Mouse (Mus musculus): ENCODE results near the gene Pdap1. TPM values are rescaled to one million over a fixed set of nuclear protein-coding genes. Genes with fewer than 3 reads are reported as not detected.
A peak's percentile ranks its signal among the peaks of the same experiment; 100 is the strongest.
"Not testable (repeated sequence)": the region's sequence is repeated elsewhere in the genome, so short reads cannot be mapped to it uniquely, and the experiment has no call there.

Pdap1 gene
- polyA plus RNA-seq (2012; rRNA removed): 97.9 and 101 TPM in 2 replicates

DNA sequence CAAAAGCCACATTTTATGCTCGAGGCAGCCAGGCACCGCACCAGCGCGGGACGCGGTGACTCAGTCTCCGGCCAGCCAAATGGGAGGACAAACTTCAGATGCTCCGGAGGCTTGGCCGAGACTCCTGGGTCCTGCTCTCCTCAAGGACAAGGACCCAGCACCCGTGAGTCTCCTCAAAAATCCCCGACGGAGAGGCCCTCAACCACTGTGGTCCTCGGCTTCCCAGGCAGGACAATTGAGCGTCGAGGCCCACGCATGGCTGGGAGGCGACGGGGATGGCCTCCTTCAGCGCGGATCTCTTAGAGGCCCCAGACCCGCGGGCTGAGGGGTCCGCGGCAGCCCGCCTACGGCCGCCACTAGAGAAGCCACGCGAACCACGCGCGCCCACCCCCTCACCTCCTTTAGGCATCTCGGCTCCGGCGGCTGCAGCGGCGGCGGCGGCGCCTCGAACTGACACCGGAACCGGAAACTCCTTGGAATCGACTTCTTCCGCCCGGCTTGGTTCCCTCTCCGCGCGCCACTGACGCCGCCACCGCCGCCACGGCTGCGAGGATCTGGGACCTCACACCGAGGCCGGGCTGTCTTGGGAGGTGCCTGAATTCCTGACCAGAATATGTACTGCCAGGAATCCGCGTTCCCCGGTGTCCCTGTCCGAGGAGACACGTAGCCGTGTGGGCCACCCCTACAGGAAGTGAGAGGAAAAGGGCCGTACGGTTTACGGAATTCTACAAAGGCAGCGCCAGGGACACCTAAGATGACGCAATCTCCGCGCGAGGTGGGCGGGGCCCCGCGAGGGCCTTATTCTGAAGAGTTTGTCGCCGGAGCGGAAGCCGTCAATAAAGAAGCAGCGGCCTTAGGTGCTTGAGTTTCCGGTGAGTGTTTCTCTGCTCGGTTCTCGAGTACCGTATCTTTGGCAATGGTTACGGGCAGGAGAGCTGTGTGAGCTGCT lies at the start of gene Pdap1, which contains the start of gene Bud31:
Gene Pdap1, minus strand, starts transcription at position 668 of the 949 bp plus-strand sequence.
Gene Bud31, plus strand, starts transcription at position 792 of the 949 bp plus-strand sequence.
- DNase-seq (ENCODE audit: extremely low spot score in 1 of 2, low spot score in 1 of 2): peak; percentile 89 to 97

DNA sequence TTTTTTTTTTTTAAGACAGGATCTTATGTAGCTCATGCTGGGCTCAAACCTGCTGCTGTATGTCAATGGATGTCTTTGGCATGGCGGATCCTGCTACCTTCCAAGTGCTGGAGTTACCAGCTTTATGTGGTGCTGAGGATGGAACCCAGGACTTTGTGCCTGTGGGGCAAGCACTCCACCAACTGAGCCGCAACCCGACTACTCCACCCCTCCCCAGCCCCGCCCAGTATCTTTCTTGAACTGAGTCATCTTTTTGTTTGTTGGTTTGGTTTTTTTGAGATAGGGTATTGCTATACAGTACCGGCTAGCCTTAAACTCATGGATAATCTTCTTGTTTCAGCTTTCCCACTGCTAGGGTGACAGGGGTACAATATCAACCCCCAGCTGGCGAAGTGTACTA lies 49.4 kb upstream of the Pdap1 start:
- DNase-seq (ENCODE audit: extremely low spot score in 1 of 2, low spot score in 1 of 2): no peak

DNA sequence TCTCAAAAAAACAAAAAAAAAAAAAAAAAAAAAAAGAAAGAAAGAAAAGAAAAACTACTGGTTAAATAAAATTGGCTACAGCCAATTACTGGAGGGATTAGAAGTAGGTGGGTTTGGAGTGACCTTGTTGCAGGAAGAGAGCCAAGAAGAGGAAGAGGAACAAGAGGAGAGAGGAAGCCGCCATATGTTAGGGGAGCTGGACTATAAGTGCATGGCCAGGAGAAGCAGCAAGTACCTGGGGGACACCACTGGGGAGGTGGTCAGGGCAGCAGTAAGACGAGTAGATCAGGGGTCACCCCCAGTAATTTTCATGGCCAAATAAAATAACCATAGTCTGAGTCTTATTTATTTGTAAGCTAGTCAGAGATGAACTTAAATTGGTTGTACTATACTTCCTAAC lies 45.2 kb upstream of the Pdap1 start:
- DNase-seq (ENCODE audit: extremely low spot score in 1 of 2, low spot score in 1 of 2): no peak

GRCm38 (mm10) chr5:145178461-145178980 lies 38.5 kb upstream of the Pdap1 start:
- no peak for DNase-seq (ENCODE audit: extremely low spot score in 1 of 2, low spot score in 1 of 2)

DNA sequence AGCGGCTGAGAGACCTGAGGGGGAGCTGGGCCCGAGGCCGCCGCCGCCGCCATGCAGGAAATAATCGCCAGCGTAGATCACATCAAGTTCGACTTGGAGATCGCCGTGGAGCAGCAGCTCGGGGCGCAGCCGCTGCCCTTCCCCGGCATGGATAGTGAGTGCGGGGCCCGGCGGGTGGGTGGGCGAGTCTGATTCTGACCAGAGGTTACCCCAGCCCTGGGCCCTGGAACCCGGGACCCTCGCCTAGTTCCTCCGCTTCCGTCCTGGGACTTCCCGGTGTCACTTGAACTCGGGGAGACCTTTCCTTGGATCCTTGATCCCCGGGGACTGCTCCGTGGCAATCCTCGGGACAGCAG lies 27.2 kb upstream of the Pdap1 start:
- DNase-seq (ENCODE audit: extremely low spot score in 1 of 2, low spot score in 1 of 2): no peak

DNA sequence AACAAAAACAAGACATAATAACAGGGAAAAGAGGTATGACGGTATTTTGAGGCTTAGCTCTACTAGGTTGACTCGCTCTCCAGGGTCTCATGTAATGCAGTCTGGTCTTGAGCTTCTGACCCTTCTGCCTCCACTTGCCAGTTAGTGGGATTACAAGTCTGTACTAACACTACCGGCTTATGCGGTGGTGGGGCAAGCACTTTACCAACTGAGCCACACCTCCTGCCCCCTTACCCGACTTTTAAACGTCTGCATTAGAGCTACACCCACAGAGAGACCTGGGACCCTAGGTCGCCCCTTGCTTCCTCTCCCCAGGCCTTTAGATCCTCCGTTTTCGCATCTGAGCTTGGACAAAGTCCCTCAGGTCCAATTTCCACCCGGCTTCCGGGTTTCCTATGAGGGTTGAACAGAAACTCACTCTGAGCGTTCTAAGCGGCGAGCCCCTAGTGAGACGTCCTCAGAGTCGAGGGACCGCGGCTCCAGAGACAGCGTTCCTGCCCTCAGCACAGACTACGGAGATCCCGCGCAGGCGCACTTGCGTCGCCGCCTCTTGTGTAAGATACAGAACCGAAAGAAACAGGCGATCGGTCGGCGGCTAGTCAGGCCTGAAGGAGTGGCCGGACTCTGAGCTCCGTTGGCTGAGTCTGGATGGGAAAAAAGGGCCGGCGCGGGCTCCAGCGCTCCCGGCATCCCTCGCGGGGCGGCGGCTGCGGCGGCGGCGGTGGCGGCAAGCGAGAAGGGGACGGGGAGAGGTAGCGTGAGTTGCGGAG lies 26.7 kb upstream of the Pdap1 start, which contains the start of the genes Ptcd1 and Cpsf4:
Gene Ptcd1, minus strand, starts transcription at position 573 of the 770 bp plus-strand sequence.
Gene Cpsf4, plus strand, starts transcription at position 678 of the 770 bp plus-strand sequence.
- DNase-seq (ENCODE audit: extremely low spot score in 1 of 2, low spot score in 1 of 2): peak; percentile 98 to 100

- DNase-seq (ENCODE audit: extremely low spot score in 1 of 2, low spot score in 1 of 2): no peak
Observed at GRCm38 (mm10) chr5:145165184-145165583, 25.1 kb upstream of the Pdap1 start.

DNA sequence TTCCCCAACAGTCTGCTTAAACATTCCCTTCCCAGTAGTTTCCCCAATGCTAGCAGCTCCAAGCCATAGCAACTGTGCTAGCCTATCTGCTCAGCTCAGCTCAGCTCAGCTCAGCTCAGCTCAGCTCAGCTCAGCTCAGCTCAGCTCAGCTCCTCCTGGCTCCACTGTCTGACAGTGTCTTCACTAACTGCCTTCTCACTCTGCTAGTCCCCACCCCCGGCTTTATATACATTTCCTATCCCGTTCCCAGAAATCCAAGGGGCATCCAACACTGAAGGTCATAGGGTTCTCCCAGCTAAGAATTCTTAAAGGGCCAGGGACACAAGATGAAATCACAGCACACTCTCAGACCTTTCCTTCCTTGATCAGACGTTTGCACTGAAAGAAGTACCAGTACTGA lies 24.7 kb upstream of the Pdap1 start:
- DNase-seq (ENCODE audit: extremely low spot score in 1 of 2, low spot score in 1 of 2): peak in 1 of 2 experiments; percentile 36

DNA sequence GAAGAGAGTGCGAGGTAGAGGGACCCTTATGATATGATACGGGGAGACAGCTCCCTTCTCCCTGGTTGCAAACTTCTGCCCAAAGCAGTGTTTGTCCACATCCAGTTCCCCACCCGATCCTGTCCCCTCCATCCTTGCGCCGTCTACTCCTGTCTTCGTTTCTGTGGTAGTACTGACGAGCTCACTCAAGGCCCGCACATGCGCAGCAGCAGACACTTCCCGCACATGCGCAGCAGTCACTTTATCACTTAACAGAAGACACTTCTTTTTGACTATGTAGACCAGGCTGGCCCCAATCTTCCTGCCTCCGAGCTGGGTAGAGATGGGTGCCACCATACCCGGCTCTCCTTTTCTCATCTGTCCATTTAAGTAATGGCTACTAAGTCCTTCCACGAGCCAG lies 21.3 kb upstream of the Pdap1 start:
- no peak for DNase-seq (ENCODE audit: extremely low spot score in 1 of 2, low spot score in 1 of 2)

DNA sequence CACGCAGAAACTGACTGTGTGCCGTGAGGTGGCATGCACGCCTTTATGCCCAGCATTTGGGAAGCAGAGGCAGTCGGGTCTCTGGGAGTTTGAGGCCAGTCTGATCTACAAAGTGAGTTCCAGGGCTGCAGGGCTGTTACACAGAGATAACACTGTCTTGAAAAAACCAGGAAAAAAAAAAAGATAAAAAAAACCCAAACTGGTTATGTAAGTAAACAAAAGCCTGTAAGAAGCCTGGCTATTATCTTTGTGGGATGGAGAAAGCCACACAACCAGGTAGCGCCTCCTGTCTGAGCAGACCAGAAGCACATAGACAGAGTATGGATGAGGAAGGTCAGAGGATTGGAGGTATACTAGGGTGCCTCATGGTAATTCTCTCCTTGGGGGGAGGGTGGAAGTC lies 12.7 kb upstream of the Pdap1 start:
- DNase-seq (ENCODE audit: extremely low spot score in 1 of 2, low spot score in 1 of 2): no peak

DNA sequence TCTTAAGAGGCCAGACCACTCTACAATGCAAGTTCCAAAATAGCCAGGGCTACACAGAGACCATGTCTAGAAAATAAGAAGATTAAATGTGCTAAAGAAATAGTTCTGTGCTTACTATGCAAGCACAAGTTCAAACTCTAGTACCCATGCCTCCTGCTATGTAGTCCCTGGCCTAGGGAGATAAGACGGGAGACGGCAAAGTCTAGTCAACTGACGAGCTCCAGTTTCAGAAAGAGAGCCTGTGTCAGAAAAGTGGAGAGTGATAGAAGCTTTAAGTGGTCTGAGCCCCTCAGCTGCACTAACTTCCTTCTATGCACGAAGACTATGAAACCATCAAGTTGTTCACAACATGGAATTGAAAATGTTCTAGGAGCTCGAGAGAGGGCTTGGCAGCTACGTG lies 9.3 kb upstream of the Pdap1 start:
- DNase-seq (ENCODE audit: extremely low spot score in 1 of 2, low spot score in 1 of 2): no peak

- DNase-seq (ENCODE audit: extremely low spot score in 1 of 2, low spot score in 1 of 2): no peak
Observed at GRCm38 (mm10) chr5:145147748-145148147, 7.7 kb upstream of the Pdap1 start.

DNA sequence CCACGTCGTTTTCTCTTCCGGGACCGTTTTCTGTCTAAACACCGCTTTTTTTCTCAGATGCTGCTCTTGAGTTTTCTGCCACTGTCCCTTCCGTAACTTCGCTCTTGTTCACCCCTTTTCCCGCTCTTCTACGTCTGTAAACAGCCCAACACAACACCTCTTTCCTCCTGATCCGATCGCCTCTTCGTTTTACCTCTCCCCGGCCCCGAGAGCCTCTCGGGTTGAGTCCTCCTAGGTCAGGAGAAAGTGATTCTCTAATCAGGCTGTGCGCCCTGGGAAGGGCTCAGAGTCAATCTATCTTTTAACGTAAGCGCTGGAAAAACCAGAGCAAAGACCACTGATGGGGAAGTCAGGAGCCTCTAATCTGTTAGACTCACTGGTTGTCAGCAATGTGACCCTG lies 573 bp upstream of the Pdap1 start:
- no peak for DNase-seq (ENCODE audit: extremely low spot score in 1 of 2, low spot score in 1 of 2)

DNA sequence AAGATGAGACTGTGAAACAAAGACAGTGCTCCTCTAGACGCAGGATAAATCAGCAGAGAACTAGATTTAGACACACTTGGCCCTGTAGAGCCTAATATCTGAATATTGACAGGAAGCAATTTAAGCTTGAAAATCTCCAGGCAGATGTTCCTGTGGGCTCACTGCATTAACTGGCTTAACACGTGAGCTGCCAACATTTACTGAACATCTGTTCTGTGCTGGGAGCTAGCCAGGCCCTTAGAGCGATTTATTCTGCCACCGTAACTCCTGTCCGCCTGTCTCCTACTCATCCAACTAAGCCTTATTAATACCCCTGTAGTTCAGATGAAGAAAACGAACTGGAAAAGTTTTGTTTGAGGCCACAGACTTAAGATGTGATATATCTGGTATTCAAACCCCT lies 1.2 kb downstream of the Pdap1 start:
- DNase-seq (ENCODE audit: extremely low spot score in 1 of 2, low spot score in 1 of 2): peak in 1 of 2 experiments; percentile 23

- not testable (repeated sequence) for DNase-seq (ENCODE audit: extremely low spot score in 1 of 2, low spot score in 1 of 2)
Observed at GRCm38 (mm10) chr5:145133275-145133674, 6.8 kb downstream of the Pdap1 start.

GRCm38 (mm10) chr5:145130995-145131394 lies 9.0 kb downstream of the Pdap1 start:
- DNase-seq (ENCODE audit: extremely low spot score in 1 of 2, low spot score in 1 of 2): no peak

DNA sequence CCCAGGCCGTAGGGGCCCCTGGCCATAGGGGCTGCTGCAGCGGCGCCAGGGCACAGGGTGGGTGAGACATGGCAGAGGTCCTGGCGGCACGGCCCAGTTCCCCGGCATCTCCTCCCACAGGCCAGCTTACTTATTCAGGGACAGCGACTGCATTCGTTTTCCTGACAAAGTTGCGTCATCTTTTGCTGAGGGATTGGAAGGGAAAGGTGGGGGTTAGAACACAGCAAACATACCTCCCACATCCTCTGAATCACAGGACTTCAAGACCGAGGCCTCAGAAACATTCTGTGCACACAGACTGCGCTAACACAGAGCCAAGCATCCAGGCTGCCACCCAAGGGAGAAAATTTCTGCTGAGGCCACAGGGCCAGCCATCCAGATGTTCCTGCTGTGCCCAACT lies 9.8 kb downstream of the Pdap1 start:
- DNase-seq (ENCODE audit: extremely low spot score in 1 of 2, low spot score in 1 of 2): peak; percentile 71 to 81

- not testable (repeated sequence) for DNase-seq (ENCODE audit: extremely low spot score in 1 of 2, low spot score in 1 of 2)
Observed at GRCm38 (mm10) chr5:145129773-145130172, 10.3 kb downstream of the Pdap1 start.

- no peak for DNase-seq (ENCODE audit: extremely low spot score in 1 of 2, low spot score in 1 of 2)
Observed at GRCm38 (mm10) chr5:145129124-145129523, 10.9 kb downstream of the Pdap1 start.

GRCm38 (mm10) chr5:145126580-145126979 lies 13.5 kb downstream of the Pdap1 start:
- no peak for DNase-seq (ENCODE audit: extremely low spot score in 1 of 2, low spot score in 1 of 2)

DNA sequence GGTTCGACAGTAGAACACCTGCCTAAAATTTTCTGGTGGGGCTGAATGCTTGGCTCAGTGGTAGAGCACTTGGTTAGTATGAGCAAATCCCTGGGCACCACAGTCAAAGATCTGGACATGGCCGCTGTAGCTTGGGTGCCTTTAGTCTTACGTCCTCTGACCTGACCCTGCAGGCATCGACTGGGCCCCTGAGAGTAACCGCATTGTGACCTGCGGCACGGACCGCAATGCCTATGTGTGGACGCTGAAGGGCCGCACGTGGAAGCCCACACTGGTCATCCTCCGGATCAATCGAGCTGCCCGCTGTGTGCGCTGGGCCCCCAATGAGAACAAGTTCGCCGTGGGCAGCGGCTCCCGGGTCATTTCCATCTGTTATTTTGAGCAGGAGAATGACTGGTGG lies 16.6 kb downstream of the Pdap1 start:
- no peak for DNase-seq (ENCODE audit: extremely low spot score in 1 of 2, low spot score in 1 of 2)

Measured in frontal cortex, adult 2 months (tissue).